ENCODE assay signal across 9 mouse cellular contexts in genomic region chr1:59144543-59144942, GRCm38 (mm10). TPM values are rescaled to one million over a fixed set of nuclear protein-coding genes. Genes with fewer than 3 reads are reported as not detected.
DNase-seq lines count a peak whose midpoint lies in the region; ATAC-seq lines count a peak whose summit lies in the region.
"Had no signal": no experiment of that assay in that cellular context is flagged by ENCODE, and none has a peak within 500 bp of the region (broad histone marks: within the 10 kb centered on the region; RNA-seq: fewer than 3 reads in every experiment).

No protein-coding gene starts in this region.

- H3K36me3 ChIP-seq in embryonic facial prominence, embryonic 10.5 days (replicated peaks): no peaks in the 10 kb centered on the region

- ATAC-seq in inflammation-experienced regulatory T-cells, adult 6 months: no peak

- DNase-seq in gastrocnemius, adult 18-20 months (ENCODE audit: low spot score): peak; percentile 9
- no peak for DNase-seq in gastrocnemius, postnatal 4 days (ENCODE audit: low spot score in 2 of 2)
- peak; percentile 26 for DNase-seq in urinary bladder, postnatal 14 days (ENCODE audit: low spot score)
- DNase-seq in urinary bladder, postnatal 10 days (ENCODE audit: low spot score): no peak
- peak; percentile 26 for DNase-seq in embryonic facial prominence, embryonic 10.5 days (ENCODE audit: low spot score)
- peak; percentile 40 for DNase-seq in naive thymus-derived CD4-positive, alpha-beta T cell, adult 2 months (ENCODE audit: low read depth)
- DNase-seq in left cerebral cortex, adult 9 months (ENCODE audit: low spot score in 2 of 2): no peak

- no peaks in the 10 kb centered on the region for H3K4me1 ChIP-seq in embryonic facial prominence, embryonic 10.5 days

- H3K27me3 ChIP-seq in embryonic facial prominence, embryonic 10.5 days (replicated peaks; ENCODE audit: low read depth, poor library complexity, severe bottlenecking): no peaks in the 10 kb centered on the region

- WGBS in embryonic facial prominence, embryonic 10.5 days: 80% methylated on average over 10 of the region's 10 CpGs

- H3K4me3 ChIP-seq in embryonic facial prominence, embryonic 10.5 days: no peak overlapping the region

- no peak overlapping the region for H3K27ac ChIP-seq in embryonic facial prominence, embryonic 10.5 days (replicated peaks)

- no peaks in the 10 kb centered on the region for H3K9me3 ChIP-seq in embryonic facial prominence, embryonic 10.5 days

RNA-seq across cellular contexts. Expression of gene Mpp4, which starts 18.6 kb away (rescaled TPM):
- total RNA-seq in gastrocnemius, adult 18-20 months (2021): under 1 TPM; 0.09 to 0.14 TPM
- total RNA-seq in gastrocnemius, postnatal 4 days (2021): under 1 TPM; 0.37 to 0.52 TPM
- polyA plus RNA-seq in embryonic facial prominence, embryonic 10.5 days (2016; fragmentation: Nextera tagmentation; extraction: Ambion mirVana): 0.18 and 0.41 TPM in 2 replicates
- polyA plus RNA-seq in inflammation-experienced regulatory T-cells, adult 6 months (2017; shearing (Covaris generic)): under 1 TPM; 0.20 to 0.44 (median 0.35) TPM

RNA-seq across cellular contexts. Expression of gene Tmem237, which starts 24.3 kb away (rescaled TPM):
- 1 to 10 TPM; 3.2 to 4.4 TPM for total RNA-seq in gastrocnemius, adult 18-20 months (2021)
- total RNA-seq in gastrocnemius, postnatal 4 days (2021): 10 to 100 TPM; 11.2 to 12.7 TPM
- polyA plus RNA-seq in embryonic facial prominence, embryonic 10.5 days (2016; fragmentation: Nextera tagmentation; extraction: Ambion mirVana): 33.1 and 36.3 TPM in 2 replicates
- polyA plus RNA-seq in inflammation-experienced regulatory T-cells, adult 6 months (2017; shearing (Covaris generic)): 10 to 100 TPM; 14.9 to 22.9 (median 15.5) TPM

RNA-seq across cellular contexts. Expression of gene C2cd6, which starts 49.8 kb away (rescaled TPM):
- not detected for total RNA-seq in gastrocnemius, adult 18-20 months (2021)
- total RNA-seq in gastrocnemius, postnatal 4 days (2021): not detected
- polyA plus RNA-seq in embryonic facial prominence, embryonic 10.5 days (2016; fragmentation: Nextera tagmentation; extraction: Ambion mirVana): not detected in 2 replicates
- polyA plus RNA-seq in inflammation-experienced regulatory T-cells, adult 6 months (2017; shearing (Covaris generic)): not detected
- total RNA-seq: layer of hippocampus, postnatal 10 days had no signal

Comparison
In these comparisons a context has a peak if more than half of its experiments do, and no peak if none do; other contexts are left out.
1. DNase-seq: peak in gastrocnemius, adult 18-20 months (single experiment), urinary bladder, postnatal 14 days (single experiment), embryonic facial prominence, embryonic 10.5 days (single experiment) and naive thymus-derived CD4-positive, alpha-beta T cell, adult 2 months (single experiment); none in gastrocnemius, postnatal 4 days (0 of 2), urinary bladder, postnatal 10 days (single experiment) and left cerebral cortex, adult 9 months (0 of 2).